Mouse (Mus musculus) lung, postnatal 10 days (tissue): ENCODE results near the gene Pcolce.
A peak's percentile ranks its signal among the peaks of the same experiment; 100 is the strongest.

Source experiments
- DNase-seq: peaks from one replicate; pipeline ENCODE4 v3.0.0; 2021

Pcolce gene

GRCm38 (mm10) chr5:137584976-137585375 lies 28.6 kb downstream of the Pcolce start:
- DNase-seq: peak; percentile 86

GRCm38 (mm10) chr5:137583670-137584169 lies 29.9 kb downstream of the Pcolce start:
- DNase-seq: peak; percentile 67

- DNase-seq: peak; percentile 35
Measured at GRCm38 (mm10) chr5:137582702-137583101, 30.9 kb downstream of the Pcolce start.

- no peak for DNase-seq
Measured at GRCm38 (mm10) chr5:137580246-137580645, 33.3 kb downstream of the Pcolce start.

GRCm38 (mm10) chr5:137574470-137574901 lies 39.1 kb downstream of the Pcolce start:
- peak; percentile 58 for DNase-seq

- no peak for DNase-seq
Measured at GRCm38 (mm10) chr5:137570691-137571586, 42.6 kb downstream of the Pcolce start.

GRCm38 (mm10) chr5:137570181-137570580 lies 43.4 kb downstream of the Pcolce start:
- no peak for DNase-seq

GRCm38 (mm10) chr5:137569665-137570064 lies 43.9 kb downstream of the Pcolce start, which contains the start of gene Tfr2:
Tfr2 (plus strand) TSS chr5:137569840.
- peak; percentile 74 for DNase-seq

- DNase-seq: no peak
Measured at GRCm38 (mm10) chr5:137569031-137569430, 44.6 kb downstream of the Pcolce start.

- no peak for DNase-seq
Measured at GRCm38 (mm10) chr5:137568223-137568798, 45.3 kb downstream of the Pcolce start.

GRCm38 (mm10) chr5:137566416-137566815 lies 47.2 kb downstream of the Pcolce start:
- DNase-seq: no peak

- no peak for DNase-seq
Measured at GRCm38 (mm10) chr5:137565744-137566143, 47.8 kb downstream of the Pcolce start.

- DNase-seq: no peak
Measured at GRCm38 (mm10) chr5:137562965-137563364, 50.6 kb downstream of the Pcolce start.

- DNase-seq: no peak
Measured at GRCm38 (mm10) chr5:137561556-137561955, 52.0 kb downstream of the Pcolce start.
